Mouse (Mus musculus): ENCODE results near the gene Slc44a2. TPM values are rescaled to one million over a fixed set of nuclear protein-coding genes. Genes with fewer than 3 reads are reported as not detected.

Slc44a2 gene
- polyA plus RNA-seq (2014; fragmentation: Nextera tagmentation; extraction: Ambion mirVana) = 86.0 and 89.8 TPM in 2 replicates

DNA sequence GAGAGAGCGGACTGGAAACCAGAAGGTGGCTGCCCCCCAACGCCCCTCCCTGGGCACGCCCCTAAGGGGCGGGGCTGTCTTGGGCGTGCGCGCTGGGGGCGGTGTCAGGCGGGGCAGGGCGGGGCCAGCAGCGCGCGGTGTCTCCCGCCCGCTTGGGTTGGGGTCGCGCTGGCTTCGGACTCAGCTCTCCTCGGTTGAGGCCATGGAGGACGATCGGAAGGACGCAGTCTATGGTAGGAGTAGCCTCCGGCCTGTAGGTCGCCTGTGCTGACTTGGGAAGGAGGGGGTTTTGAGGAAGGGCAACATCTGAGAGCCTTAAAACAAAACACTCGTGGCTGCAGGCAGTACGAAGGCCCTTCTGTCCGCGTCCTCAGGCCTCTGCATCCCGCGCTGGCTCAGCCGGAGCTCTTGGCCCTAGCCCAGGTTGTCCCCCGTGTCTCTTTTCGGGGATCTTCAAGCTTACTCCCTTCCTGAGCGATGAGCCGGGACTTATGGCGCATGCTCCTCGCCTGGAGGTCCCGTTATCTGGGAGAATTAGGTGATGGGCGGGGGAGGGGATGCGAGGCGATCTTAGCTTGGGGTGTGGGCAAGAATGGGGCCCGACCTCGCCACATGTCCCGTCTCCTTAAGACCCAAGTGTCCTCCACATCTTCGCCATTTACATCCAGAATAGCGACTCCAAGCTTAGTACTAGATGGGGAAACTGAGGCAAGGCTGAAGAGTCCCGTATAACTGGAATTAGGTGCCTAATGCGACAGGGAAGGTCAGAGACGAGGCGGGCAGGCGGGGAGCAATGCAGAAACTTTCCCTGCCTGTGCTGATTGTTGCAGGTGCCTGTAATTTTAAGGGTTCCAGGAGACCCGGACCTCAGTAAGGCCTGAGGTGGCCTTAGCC is at the start of gene Slc44a2:
Gene Slc44a2, plus strand, starts transcription at position 80 of the 894 bp plus-strand sequence.
- H3K4me2 ChIP-seq (ENCODE audit: low read depth, low read length) = peak within 1 kb of the TSS; percentile 75
- H3K9ac ChIP-seq (replicated peaks; ENCODE audit: low read length) = peak within 1 kb of the TSS; percentile 86
- no peaks in the 10 kb centered on the region for H3K36me3 ChIP-seq (replicated peaks; ENCODE audit: control insufficient read depth, insufficient read depth, low read depth, low read length)
- under 1% methylated on average over 46 of the region's 52 CpGs for WGBS
- DNase-seq (ENCODE audit: low spot score) (peak; percentile 94), ATAC-seq (replicated peaks; ENCODE audit: insufficient number of reproducible peaks, low FRiP score, low TSS enrichment, low read depth) (peak; percentile 86)
- H3K4me1 ChIP-seq (ENCODE audit: control insufficient read depth, insufficient read depth, low read length) = no peaks in the 10 kb centered on the region; the same call in 1 of the 2 replicates
- peak within 1 kb of the TSS; percentile 75 for H3K4me3 ChIP-seq (ENCODE audit: low read depth, low read length)
- H3K9me3 ChIP-seq (replicated peaks; ENCODE audit: control insufficient read depth, low read length) = no peaks in the 10 kb centered on the region
- no peaks in the 10 kb centered on the region for H3K27me3 ChIP-seq (ENCODE audit: control insufficient read depth, insufficient read depth, low read length)
- H3K27ac ChIP-seq (replicated peaks; ENCODE audit: low read depth, low read length) = no peak within 1 kb of the TSS; the same call in 1 of the 2 replicates

DNA sequence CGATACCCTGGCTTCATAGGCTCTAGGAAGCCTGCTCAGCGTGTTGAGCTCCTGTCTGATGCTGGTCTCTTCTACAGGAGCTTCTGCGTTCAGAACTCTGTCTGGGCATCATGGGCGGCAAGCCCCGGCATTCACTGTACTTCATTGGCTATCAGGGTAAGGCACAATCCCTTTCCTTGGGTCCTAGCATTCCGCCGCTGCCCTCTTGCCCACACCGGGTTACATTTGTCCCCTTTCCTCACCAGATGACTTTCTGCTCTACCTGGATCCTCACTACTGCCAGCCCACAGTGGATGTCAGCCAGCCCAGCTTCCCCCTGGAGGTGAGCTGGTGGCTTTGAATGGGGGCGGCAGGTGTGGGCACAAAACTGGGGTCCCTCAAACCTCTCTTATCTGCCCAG is 48.1 kb upstream of the Slc44a2 start:
- WGBS = 92% methylated on average over 9 of the region's 9 CpGs
- ATAC-seq (replicated peaks; ENCODE audit: insufficient number of reproducible peaks, low FRiP score, low TSS enrichment, low read depth) (no peak), DNase-seq (ENCODE audit: low spot score) (no peak)

DNA sequence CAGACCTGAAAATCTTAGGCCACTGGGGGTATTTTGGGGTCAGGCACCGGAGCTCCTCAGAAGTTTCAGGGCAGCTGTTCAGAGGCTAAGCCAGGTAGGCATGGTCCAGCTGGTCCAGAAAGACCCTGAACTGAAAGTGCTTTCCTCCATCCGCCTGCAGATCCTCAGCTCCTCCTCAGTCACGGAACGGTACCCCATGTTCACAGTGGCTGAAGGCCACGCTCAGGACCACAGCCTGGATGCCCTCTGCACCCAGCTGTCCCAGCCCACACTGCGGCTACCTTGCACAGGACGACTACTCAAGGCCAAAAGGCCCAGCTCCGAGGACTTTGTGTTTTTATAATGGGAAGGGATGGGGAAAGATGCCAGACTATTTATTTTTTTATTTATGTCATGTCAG is 47.4 kb upstream of the Slc44a2 start:
- Histone ChIP-seq H3K9ac (replicated peaks; ENCODE audit: low read length) (no peak overlapping the region), H3K27me3 (ENCODE audit: control insufficient read depth, insufficient read depth, low read length) (no peaks in the 10 kb centered on the region), H3K4me2 (ENCODE audit: low read depth, low read length) (no peak overlapping the region), H3K36me3 (replicated peaks; ENCODE audit: control insufficient read depth, insufficient read depth, low read depth, low read length) (peaks cover 16% of the 10 kb centered on the region), H3K4me3 (ENCODE audit: low read depth, low read length) (no peak overlapping the region), H3K9me3 (replicated peaks; ENCODE audit: control insufficient read depth, low read length) (no peaks in the 10 kb centered on the region), H3K4me1 (ENCODE audit: control insufficient read depth, insufficient read depth, low read length) (no peaks in the 10 kb centered on the region), H3K27ac (replicated peaks; ENCODE audit: low read depth, low read length) (no peak overlapping the region)
- DNase-seq (ENCODE audit: low spot score) (no peak), ATAC-seq (replicated peaks; ENCODE audit: insufficient number of reproducible peaks, low FRiP score, low TSS enrichment, low read depth) (no peak)
- 85% methylated on average over 8 of the region's 8 CpGs for WGBS

More for the DNA sequence above, 48.1 kb upstream of the Slc44a2 start:
- no peak overlapping the region for H3K4me2 ChIP-seq (ENCODE audit: low read depth, low read length)
- no peaks in the 10 kb centered on the region for H3K4me1 ChIP-seq (ENCODE audit: control insufficient read depth, insufficient read depth, low read length)
- H3K4me3 ChIP-seq (ENCODE audit: low read depth, low read length) = no peak overlapping the region
- no peaks in the 10 kb centered on the region for H3K9me3 ChIP-seq (replicated peaks; ENCODE audit: control insufficient read depth, low read length)
- no peak overlapping the region for H3K9ac ChIP-seq (replicated peaks; ENCODE audit: low read length)
- no peaks in the 10 kb centered on the region for H3K27me3 ChIP-seq (ENCODE audit: control insufficient read depth, insufficient read depth, low read length)
- H3K27ac ChIP-seq (replicated peaks; ENCODE audit: low read depth, low read length) = no peak overlapping the region
- peaks cover 16% of the 10 kb centered on the region for H3K36me3 ChIP-seq (replicated peaks; ENCODE audit: control insufficient read depth, insufficient read depth, low read depth, low read length)

DNA sequence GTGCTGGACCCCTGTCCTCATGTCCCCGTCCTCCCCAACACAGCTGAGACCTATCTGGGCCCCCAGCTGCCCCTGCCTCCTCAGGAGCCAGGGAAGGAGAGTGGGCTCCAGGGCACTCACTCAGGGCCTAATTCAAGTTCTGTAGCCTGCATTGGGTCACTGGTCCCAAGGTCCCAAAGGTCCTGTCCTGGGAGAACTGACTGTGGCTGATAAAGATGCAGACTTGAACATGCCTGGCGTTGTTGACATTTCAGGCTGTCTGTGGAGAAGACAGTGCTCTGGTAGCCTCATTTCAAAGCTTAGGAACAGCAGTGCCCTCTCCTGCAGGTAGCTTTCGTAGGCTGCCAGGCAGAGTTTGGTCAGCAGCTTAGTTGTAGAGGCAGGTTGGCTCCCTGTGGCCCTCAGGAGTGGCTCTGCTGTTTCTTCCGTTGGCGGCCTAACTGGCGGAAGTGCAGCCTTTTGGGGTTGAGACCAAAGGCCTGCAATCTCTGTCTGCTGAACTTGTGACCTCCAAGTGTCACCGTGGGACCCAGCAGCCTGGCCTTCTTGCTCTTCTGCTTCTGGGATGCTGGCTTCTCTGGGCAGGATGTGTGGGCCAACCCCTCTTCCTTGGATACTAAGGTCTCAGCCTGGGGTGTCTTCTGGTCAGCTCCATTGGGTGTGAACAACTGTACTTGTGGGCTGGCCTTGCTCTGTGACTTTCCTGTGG is 46.8 kb upstream of the Slc44a2 start:
- DNase-seq (ENCODE audit: low spot score) (no peak), ATAC-seq (replicated peaks; ENCODE audit: insufficient number of reproducible peaks, low FRiP score, low TSS enrichment, low read depth) (no peak)
- Histone ChIP-seq H3K9ac (replicated peaks; ENCODE audit: low read length) (no peak overlapping the region), H3K36me3 (replicated peaks; ENCODE audit: control insufficient read depth, insufficient read depth, low read depth, low read length) (peaks cover 13% of the 10 kb centered on the region), H3K27ac (replicated peaks; ENCODE audit: low read depth, low read length) (no peak overlapping the region), H3K9me3 (replicated peaks; ENCODE audit: control insufficient read depth, low read length) (no peaks in the 10 kb centered on the region), H3K4me2 (ENCODE audit: low read depth, low read length) (no peak overlapping the region), H3K4me3 (ENCODE audit: low read depth, low read length) (no peak overlapping the region), H3K4me1 (ENCODE audit: control insufficient read depth, insufficient read depth, low read length) (no peaks in the 10 kb centered on the region), H3K27me3 (ENCODE audit: control insufficient read depth, insufficient read depth, low read length) (no peaks in the 10 kb centered on the region)
- 79% methylated on average over 7 of the region's 7 CpGs for WGBS

DNA sequence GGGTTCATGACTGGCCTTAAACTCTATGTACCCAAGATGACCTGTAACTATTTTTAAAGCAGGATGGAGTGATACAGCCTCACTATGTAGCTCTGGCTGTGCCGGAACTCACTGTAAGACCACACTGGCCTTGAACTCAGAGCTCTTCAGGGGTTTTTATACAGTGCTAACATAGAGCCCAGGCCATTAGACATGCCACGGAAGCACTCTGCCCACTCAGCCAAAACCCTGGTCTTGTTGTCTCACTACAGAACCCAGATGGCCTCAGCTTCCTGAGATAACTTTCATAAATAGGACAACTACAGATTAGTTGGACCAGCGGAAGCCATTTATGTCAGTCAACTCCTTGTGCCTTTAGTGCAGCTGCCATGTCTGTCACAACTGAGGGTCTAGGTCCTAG is 46.2 kb upstream of the Slc44a2 start:
- H3K4me3 ChIP-seq (ENCODE audit: low read depth, low read length) = no peak overlapping the region
- WGBS = 96% methylated on average over 3 of the region's 3 CpGs
- H3K4me1 ChIP-seq (ENCODE audit: control insufficient read depth, insufficient read depth, low read length) = no peaks in the 10 kb centered on the region
- no peak overlapping the region for H3K4me2 ChIP-seq (ENCODE audit: low read depth, low read length)
- ATAC-seq (replicated peaks; ENCODE audit: insufficient number of reproducible peaks, low FRiP score, low TSS enrichment, low read depth) (no peak), DNase-seq (ENCODE audit: low spot score) (no peak)
- peaks cover 15% of the 10 kb centered on the region for H3K36me3 ChIP-seq (replicated peaks; ENCODE audit: control insufficient read depth, insufficient read depth, low read depth, low read length)
- H3K27ac ChIP-seq (replicated peaks; ENCODE audit: low read depth, low read length) = no peak overlapping the region
- no peaks in the 10 kb centered on the region for H3K9me3 ChIP-seq (replicated peaks; ENCODE audit: control insufficient read depth, low read length)
- H3K27me3 ChIP-seq (ENCODE audit: control insufficient read depth, insufficient read depth, low read length) = no peaks in the 10 kb centered on the region
- H3K9ac ChIP-seq (replicated peaks; ENCODE audit: low read length) = no peak overlapping the region

DNA sequence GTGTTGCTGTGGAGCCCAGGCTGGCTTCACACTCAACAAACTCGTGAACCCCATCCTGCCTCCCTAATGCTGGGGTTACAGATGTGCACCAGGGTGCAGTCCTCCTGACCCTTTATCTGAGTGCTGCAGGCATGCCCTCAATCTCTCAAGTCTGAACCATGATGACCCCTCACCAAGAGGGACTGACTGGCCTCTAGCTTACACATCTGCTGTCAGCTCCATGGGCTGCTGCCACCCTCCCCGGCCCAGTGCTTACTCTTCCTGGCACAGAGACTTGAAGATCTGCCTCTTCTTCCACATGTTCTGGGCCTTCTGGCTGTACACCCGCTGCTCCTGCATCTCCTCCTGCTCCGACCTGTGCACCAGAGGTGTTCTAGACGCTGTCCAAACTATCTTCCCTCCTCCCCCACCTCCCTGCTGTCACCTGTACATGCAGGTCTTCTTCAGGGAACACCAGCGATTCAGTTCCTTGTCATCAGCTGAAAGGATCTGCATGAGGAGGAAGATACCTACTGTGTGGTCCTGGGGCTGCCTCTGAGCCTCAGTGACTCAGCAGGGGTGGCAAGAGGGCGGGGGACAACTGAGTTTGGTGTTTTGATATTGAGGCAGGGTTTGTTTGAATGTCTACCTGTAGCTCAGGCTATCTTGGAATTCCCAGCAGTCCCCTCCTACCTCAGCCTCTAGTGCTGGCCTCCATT is 45.3 kb upstream of the Slc44a2 start:
- H3K27me3 ChIP-seq (ENCODE audit: control insufficient read depth, insufficient read depth, low read length) = no peaks in the 10 kb centered on the region
- no peak overlapping the region for H3K9ac ChIP-seq (replicated peaks; ENCODE audit: low read length)
- WGBS = 85% methylated on average over 7 of the region's 7 CpGs
- no peak overlapping the region for H3K4me2 ChIP-seq (ENCODE audit: low read depth, low read length)
- no peaks in the 10 kb centered on the region for H3K4me1 ChIP-seq (ENCODE audit: control insufficient read depth, insufficient read depth, low read length)
- H3K27ac ChIP-seq (replicated peaks; ENCODE audit: low read depth, low read length) = no peak overlapping the region
- no peak overlapping the region for H3K4me3 ChIP-seq (ENCODE audit: low read depth, low read length)
- H3K36me3 ChIP-seq (replicated peaks; ENCODE audit: control insufficient read depth, insufficient read depth, low read depth, low read length) = peaks cover 17% of the 10 kb centered on the region
- no peaks in the 10 kb centered on the region for H3K9me3 ChIP-seq (replicated peaks; ENCODE audit: control insufficient read depth, low read length)
- no peak for DNase-seq (ENCODE audit: low spot score)
- no peak for ATAC-seq (replicated peaks; ENCODE audit: insufficient number of reproducible peaks, low FRiP score, low TSS enrichment, low read depth)

DNA sequence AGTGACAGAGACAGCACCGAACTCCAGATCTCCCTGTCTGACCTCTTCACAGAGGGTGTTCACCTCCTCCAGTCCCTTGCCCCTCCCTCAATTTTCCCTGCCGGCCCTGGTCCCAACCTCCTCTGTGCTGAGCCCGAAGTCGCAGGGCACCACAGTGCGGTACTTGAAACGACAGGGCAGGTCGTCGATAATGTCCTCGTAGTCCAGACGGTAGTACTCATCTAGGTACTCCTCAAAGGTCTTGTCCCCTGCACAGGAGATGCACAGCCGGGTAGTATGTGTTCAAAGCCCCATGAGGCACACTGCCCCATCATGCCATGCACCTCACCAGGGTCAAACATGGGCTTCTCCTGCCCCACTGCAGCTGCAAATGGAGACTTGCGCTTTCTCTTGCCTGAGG is 44.8 kb upstream of the Slc44a2 start:
- WGBS = 90% methylated on average over 12 of the region's 12 CpGs
- H3K36me3 ChIP-seq (replicated peaks; ENCODE audit: control insufficient read depth, insufficient read depth, low read depth, low read length) = peaks cover 15% of the 10 kb centered on the region

More for the DNA sequence above, 44.8 kb upstream of the Slc44a2 start:
- Histone ChIP-seq H3K4me3 (ENCODE audit: low read depth, low read length) (no peak overlapping the region), H3K27ac (replicated peaks; ENCODE audit: low read depth, low read length) (no peak overlapping the region), H3K4me1 (ENCODE audit: control insufficient read depth, insufficient read depth, low read length) (no peaks in the 10 kb centered on the region), H3K4me2 (ENCODE audit: low read depth, low read length) (no peak overlapping the region), H3K9me3 (replicated peaks; ENCODE audit: control insufficient read depth, low read length) (no peaks in the 10 kb centered on the region), H3K27me3 (ENCODE audit: control insufficient read depth, insufficient read depth, low read length) (no peaks in the 10 kb centered on the region), H3K9ac (replicated peaks; ENCODE audit: low read length) (no peak overlapping the region)
- DNase-seq (ENCODE audit: low spot score) (no peak), ATAC-seq (replicated peaks; ENCODE audit: insufficient number of reproducible peaks, low FRiP score, low TSS enrichment, low read depth) (no peak)

Data from embryonic facial prominence, embryonic 11.5 days (tissue).